Mouse (Mus musculus) liver, adult 2 months (tissue): ENCODE results near the gene Casc1. TPM values are rescaled to one million over a fixed set of nuclear protein-coding genes. Genes with fewer than 3 reads are reported as not detected.
A peak's percentile ranks its signal among the peaks of the same experiment; 100 is the strongest.
"Not testable (repeated sequence)": the region's sequence is repeated elsewhere in the genome, so short reads cannot be mapped to it uniquely, and the experiment has no call there.

ENCODE experiments used
- DNase-seq: peaks from one replicate; pipeline ENCODE4 v3.0.0-alpha.2; 2011; ENCODE audit warnings: low read depth, low spot score; ENCODE audit errors: extremely low read depth
- H3K27ac ChIP-seq: fragments of 200-500 bp; replicated peaks from 2 replicates; pipeline ENCODE4 v1.5.1; 2012; ENCODE audit warnings: low read depth, mild to moderate bottlenecking, control low read depth, inconsistent platforms, low read length; ENCODE audit not compliant: insufficient read depth
- H3K27me3 ChIP-seq: fragments of 200-500 bp; 2 replicates; pipeline ENCODE4 v1.6.1; 2012; ENCODE audit warnings: mild to moderate bottlenecking, moderate library complexity, low read length, inconsistent platforms; ENCODE audit not compliant: control insufficient read depth, insufficient read depth
- H3K36me3 ChIP-seq: fragments of 200-500 bp; 2 replicates; pipeline ENCODE4 v1.6.1; 2012; ENCODE audit warnings: low read length, inconsistent platforms; ENCODE audit not compliant: control insufficient read depth, insufficient read depth
- H3K4me1 ChIP-seq: fragments of 200-500 bp; 2 replicates; pipeline ENCODE4 v1.6.1; 2011; ENCODE audit warnings: low read length; ENCODE audit not compliant: control insufficient read depth, insufficient read depth
- H3K4me3 ChIP-seq: fragments of 200-500 bp; 2 replicates; pipeline ENCODE4 v1.5.1; 2011; ENCODE audit warnings: low read depth, mild to moderate bottlenecking, control low read depth, low read length, moderate library complexity; ENCODE audit not compliant: insufficient read depth
- H3K79me2 ChIP-seq: fragments of 200-500 bp; 2 replicates; pipeline ENCODE4 v1.6.1; 2012; ENCODE audit warnings: inconsistent platforms, mild to moderate bottlenecking, low read length, moderate library complexity; ENCODE audit not compliant: control insufficient read depth, insufficient read depth
- H3K9ac ChIP-seq: fragments of 200-500 bp; 2 replicates; pipeline ENCODE4 v1.6.1; 2012; ENCODE audit warnings: low read depth, mild to moderate bottlenecking, control low read depth, inconsistent platforms, low read length
- CTCF ChIP-seq: fragments of 200-500 bp; IDR thresholded peaks from 2 replicates; pipeline ENCODE4 v1.5.1; 2011; ENCODE audit warnings: low read depth, low read length, control low read depth
- POLR2A ChIP-seq: fragments of 200-500 bp; IDR thresholded peaks from 2 replicates; pipeline ENCODE4 v1.6.1; 2011; ENCODE audit warnings: low read length, control low read depth; ENCODE audit not compliant: insufficient read depth; ENCODE audit errors: extremely low read depth
- WGBS: fragments of 180-500 bp; shearing (Covaris S2); methylation state at CpG from one replicate; pipeline ENCODE4 v1.1.7; 2018; 5-methylcytosine and 5-hydroxymethylcytosine counted together
- polyA plus RNA-seq: library from polyadenylated mRNA; depleted of rRNA; stranded (reverse); fragments of >200 nt; gene quantifications from 2 replicates; pipeline ENCODE4 v1.2.3, GENCODE M21; 2012
- total RNA-seq: library from RNA; depleted of rRNA; stranded (reverse); fragments of >200 nt; gene quantifications from 2 replicates; pipeline ENCODE4 v1.2.3, GENCODE M21; 2014

Gene Casc1
- total and polyA plus RNA-seq, 2 experiments: 0.18 TPM; not detected in 1

DNA sequence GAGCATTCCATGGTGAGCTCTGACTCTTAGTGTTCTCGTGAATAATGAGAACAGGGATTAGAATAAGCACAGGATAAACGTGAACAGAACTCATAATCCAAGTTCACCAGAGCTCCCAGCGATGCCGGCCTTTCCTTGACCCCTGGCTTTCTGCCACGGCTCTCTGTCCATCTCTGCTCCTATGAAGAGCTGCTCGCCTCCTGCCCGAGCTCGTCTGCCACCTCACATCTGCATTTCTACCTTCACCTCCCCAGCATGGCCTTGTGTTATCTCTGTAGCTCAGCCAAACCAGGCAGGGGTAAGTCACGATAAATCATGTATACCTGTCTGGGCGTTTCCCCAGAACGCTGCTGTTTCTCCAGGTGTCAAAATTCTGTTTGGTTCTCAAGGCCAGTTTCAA lies 70.1 kb downstream of the Casc1 start:
- no peak overlapping the region for H3K27ac ChIP-seq
- DNase-seq: no peak
- no peaks in the 10 kb centered on the region for H3K27me3 ChIP-seq
- H3K36me3 ChIP-seq: no peaks in the 10 kb centered on the region
- no peak overlapping the region for H3K4me3 ChIP-seq
- H3K9ac ChIP-seq: no peak overlapping the region
- no peaks in the 10 kb centered on the region for H3K79me2 ChIP-seq
- 39% methylated on average over 11 of the region's 11 CpGs for WGBS
- TF ChIP-seq POLR2A: no peak
- TF ChIP-seq CTCF: no peak
- peaks cover 5% of the 10 kb centered on the region; the same call in 1 of the 2 replicates for H3K4me1 ChIP-seq

DNA sequence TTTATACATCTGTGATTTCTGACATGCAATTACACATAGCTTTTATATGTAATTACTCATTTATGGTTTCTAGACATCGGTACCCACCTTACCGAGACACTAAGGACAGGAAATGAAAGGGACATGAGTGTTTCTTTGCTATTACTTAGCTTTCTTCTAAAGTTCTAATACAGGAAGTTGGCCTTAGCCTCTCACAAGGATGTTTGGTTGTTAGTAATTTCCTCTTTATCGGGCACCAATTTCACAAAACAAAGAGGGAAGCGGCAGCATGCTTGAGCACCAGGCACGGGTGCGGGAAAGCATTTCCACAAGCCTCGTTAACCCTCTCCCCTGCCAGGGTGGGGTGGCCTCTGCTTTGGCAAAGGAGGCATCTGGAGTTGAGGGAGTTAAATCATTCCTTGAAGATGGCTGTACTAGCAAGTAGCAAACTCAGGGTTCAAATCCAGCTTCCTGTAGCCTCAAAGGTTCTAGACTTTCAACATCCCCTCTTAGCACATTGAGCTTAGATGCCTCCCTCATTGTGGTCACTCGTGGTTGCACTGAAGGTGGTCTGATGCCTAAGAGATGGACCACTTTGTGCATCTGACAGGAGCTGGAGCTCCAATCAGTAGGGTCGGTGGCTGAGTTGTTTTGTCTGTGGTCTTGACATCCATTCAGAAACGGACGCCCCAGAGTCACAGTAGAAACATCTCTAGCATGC lies 70.9 kb downstream of the Casc1 start:
- no peak overlapping the region for H3K9ac ChIP-seq
- H3K4me1 ChIP-seq: peaks cover 5% of the 10 kb centered on the region; the same call in 1 of the 2 replicates
- TF ChIP-seq CTCF (no peak), POLR2A (no peak)
- H3K4me3 ChIP-seq: no peak overlapping the region
- no peaks in the 10 kb centered on the region for H3K27me3 ChIP-seq
- H3K36me3 ChIP-seq: no peaks in the 10 kb centered on the region
- DNase-seq: no peak
- 76% methylated on average over 11 of the region's 11 CpGs for WGBS
- no peaks in the 10 kb centered on the region for H3K79me2 ChIP-seq
- H3K27ac ChIP-seq: peak overlapping the region; percentile 46; the same call in 1 of the 2 replicates

DNA sequence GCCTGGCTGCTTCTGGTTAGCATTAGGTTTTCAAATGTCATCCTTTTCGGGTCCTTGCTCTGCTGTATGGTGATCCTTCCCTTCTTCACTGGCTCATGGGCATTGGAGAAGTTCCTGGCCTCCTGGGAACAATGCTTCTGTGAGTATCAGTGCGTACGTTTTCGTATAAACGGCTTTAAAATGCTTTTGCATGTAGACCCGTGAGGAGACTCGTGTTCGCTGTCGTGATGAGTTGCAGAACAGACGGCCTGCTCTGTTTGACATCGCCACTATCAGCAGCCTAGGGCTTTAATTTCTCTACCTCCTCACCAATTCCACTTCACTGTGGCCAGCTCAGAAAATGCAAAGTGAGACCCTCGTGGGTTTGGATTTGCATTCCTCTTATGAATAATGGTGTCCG lies 71.6 kb downstream of the Casc1 start:
- Histone ChIP-seq H3K27me3 (no peaks in the 10 kb centered on the region), H3K36me3 (no peaks in the 10 kb centered on the region), H3K4me1 (peaks cover 5% of the 10 kb centered on the region; the same call in 1 of the 2 replicates), H3K9ac (no peak overlapping the region), H3K27ac (no peak overlapping the region), H3K79me2 (no peaks in the 10 kb centered on the region), H3K4me3 (no peak overlapping the region)
- TF ChIP-seq POLR2A: no peak
- TF ChIP-seq CTCF: no peak
- no peak for DNase-seq
- 89% methylated on average over 13 of the region's 13 CpGs for WGBS

DNA sequence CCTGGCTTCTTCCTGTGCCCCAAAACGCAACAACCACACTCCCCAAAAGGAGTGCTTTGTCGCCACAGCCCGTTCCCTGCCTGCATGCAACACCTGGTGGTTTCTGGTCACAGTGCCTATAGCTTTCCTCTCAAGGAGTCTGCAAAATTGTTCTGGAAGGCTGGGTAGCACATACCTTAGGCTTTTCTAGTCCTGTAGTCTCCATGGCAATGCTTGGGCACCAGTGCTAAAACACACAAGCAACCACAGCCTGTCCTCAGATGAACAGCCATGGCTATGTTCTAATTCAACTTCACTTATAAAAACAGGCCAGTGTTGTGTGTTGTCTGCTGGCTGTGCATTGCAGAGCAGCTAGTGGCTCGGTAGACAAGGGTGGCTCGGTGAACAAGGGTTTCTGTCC lies 74.0 kb downstream of the Casc1 start:
- no peak for TF ChIP-seq CTCF
- no peak for TF ChIP-seq POLR2A
- Histone ChIP-seq H3K4me1 (peaks cover 5% of the 10 kb centered on the region; the same call in 1 of the 2 replicates), H3K27me3 (no peaks in the 10 kb centered on the region), H3K36me3 (no peaks in the 10 kb centered on the region), H3K79me2 (no peaks in the 10 kb centered on the region), H3K27ac (no peak overlapping the region), H3K9ac (no peak overlapping the region), H3K4me3 (no peak overlapping the region)
- DNase-seq: no peak
- WGBS: 92% methylated on average over 5 of the region's 5 CpGs

DNA sequence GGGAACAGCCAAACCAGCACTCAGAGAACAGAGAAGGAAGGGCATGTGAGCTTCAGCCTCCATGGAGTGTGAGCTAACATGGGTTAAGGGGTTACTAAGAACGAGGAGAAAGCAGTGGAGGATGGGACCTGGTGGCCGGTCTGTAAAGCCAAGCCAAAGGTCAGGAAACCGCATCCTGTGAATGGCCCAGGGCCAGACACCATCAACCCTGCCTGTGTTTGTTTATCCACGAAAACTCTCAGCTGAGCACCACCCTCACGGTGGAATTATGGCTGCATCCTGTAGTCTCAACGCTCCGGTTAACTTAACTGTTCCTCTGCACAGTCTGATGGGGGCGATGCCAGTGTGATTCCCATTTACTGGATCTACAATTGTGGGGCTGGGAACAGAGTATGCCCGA lies 75.0 kb downstream of the Casc1 start:
- Histone ChIP-seq H3K79me2 (no peaks in the 10 kb centered on the region), H3K27ac (no peak overlapping the region), H3K27me3 (no peaks in the 10 kb centered on the region), H3K4me3 (no peak overlapping the region), H3K36me3 (no peaks in the 10 kb centered on the region), H3K9ac (no peak overlapping the region), H3K4me1 (peaks cover 3% of the 10 kb centered on the region; the same call in 1 of the 2 replicates)
- no peak for TF ChIP-seq POLR2A
- no peak for TF ChIP-seq CTCF
- DNase-seq: no peak
- 29% methylated on average over 9 of the region's 9 CpGs for WGBS

DNA sequence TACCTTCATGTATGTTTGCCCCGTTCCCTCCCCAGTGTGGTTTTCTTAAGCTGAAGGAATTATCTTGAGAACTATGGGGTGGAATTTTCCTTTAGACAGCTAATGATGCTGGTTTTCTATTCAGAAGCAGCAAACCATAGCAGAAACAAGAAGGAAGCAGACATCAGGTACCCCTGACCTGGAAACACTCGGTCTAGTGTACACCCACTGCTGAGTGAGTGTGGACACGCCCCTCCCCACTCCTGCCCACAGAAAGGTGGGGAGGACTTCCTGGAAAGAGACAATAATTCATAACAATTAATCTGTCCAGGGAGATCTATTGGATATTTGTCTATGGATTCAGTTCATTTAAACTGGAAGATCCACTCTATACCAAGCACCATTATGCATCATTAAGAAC lies 75.5 kb downstream of the Casc1 start:
- 0 out of 2 replicates have a peak, but pooled peaks cover 2% of the 10 kb centered on the region for H3K4me1 ChIP-seq
- H3K27me3 ChIP-seq: no peaks in the 10 kb centered on the region
- no peak for DNase-seq
- no peak for TF ChIP-seq POLR2A
- TF ChIP-seq CTCF: no peak
- H3K36me3 ChIP-seq: no peaks in the 10 kb centered on the region
- H3K4me3 ChIP-seq: no peak overlapping the region
- H3K27ac ChIP-seq: no peak overlapping the region
- H3K79me2 ChIP-seq: no peaks in the 10 kb centered on the region
- 72% methylated on average over 3 of the region's 3 CpGs for WGBS
- no peak overlapping the region for H3K9ac ChIP-seq

DNA sequence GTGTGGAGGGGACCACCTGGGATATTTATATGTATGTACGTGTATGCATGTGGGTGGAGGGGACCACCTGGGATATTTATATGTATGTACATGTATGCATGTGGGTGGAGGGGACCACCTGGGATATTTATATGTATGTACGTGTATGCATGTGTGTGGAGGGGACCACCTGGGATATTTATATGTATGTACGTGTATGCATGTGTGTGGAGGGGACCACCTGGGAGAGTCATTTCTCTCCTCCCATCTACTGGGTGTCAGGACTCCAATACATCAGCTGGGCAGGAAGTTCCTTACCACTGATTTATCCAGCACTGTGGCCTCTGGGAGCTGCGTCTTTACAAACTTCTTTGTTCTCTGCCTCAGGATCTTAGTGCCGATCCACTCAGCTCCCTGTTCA lies 77.8 kb downstream of the Casc1 start:
- WGBS: 90% methylated on average over 5 of the region's 5 CpGs
- DNase-seq: not testable (repeated sequence)

More for the DNA sequence above, 77.8 kb downstream of the Casc1 start:
- H3K4me3 ChIP-seq, H3K4me1 ChIP-seq, H3K9ac ChIP-seq, H3K27ac ChIP-seq, H3K27me3 ChIP-seq, H3K36me3 ChIP-seq, H3K79me2 ChIP-seq: not testable (repeated sequence)
